Mouse (Mus musculus): ENCODE data around the gene Bmi1. TPM values are rescaled to one million over a fixed set of nuclear protein-coding genes. Genes with fewer than 3 reads are reported as not detected.

Bmi1 gene
- polyA plus RNA-seq (2012; rRNA removed), result 16.1 and 17.4 TPM in 2 replicates

GRCm38 (mm10) chr2:18676936-18677491, at the start of gene Bmi1:
Gene Bmi1, plus strand, starts transcription at chr2:18677018.
- TF ChIP-seq CTCF (conservative IDR thresholded peaks at IDR 0.05; ENCODE audit: insufficient read depth, insufficient read length, low read depth, low read length) (no peak), POLR2A (IDR thresholded peaks at IDR 0.05; ENCODE audit: low read depth, low read length) (no peak)
- no peaks in the 10 kb centered on the region; the same call in 1 of the 2 replicates for H3K4me1 ChIP-seq (ENCODE audit: control insufficient read depth, insufficient read depth, low read length)
- DNase-seq, result peak; percentile 83
- peak within 1 kb of the TSS; percentile 96 for H3K27ac ChIP-seq (ENCODE audit: insufficient read depth, low read depth, low read length)
- H3K27me3 ChIP-seq (replicated peaks; ENCODE audit: control insufficient read depth, insufficient read depth, low read length), result peaks cover 1% of the 10 kb centered on the region; the same call in 1 of the 2 replicates
- H3K36me3 ChIP-seq (ENCODE audit: control insufficient read depth, insufficient read depth, low read length), result no peaks in the 10 kb centered on the region; the same call in none of the 2 replicates
- under 1% methylated on average over 70 of the region's 77 CpGs for WGBS
- peak within 1 kb of the TSS; percentile 85 for H3K4me3 ChIP-seq (ENCODE audit: insufficient read depth, low read depth, low read length)

GRCm38 (mm10) chr2:18630547-18630946, 46.3 kb upstream of the Bmi1 start:
- H3K4me1 ChIP-seq (ENCODE audit: control insufficient read depth, insufficient read depth, low read length), result no peaks in the 10 kb centered on the region
- no peak for DNase-seq
- no peak overlapping the region for H3K4me3 ChIP-seq (ENCODE audit: insufficient read depth, low read depth, low read length)
- 60% methylated on average over 5 of the region's 5 CpGs for WGBS
- no peaks in the 10 kb centered on the region; the same call in 1 of the 2 replicates for H3K27me3 ChIP-seq (replicated peaks; ENCODE audit: control insufficient read depth, insufficient read depth, low read length)
- TF ChIP-seq POLR2A (IDR thresholded peaks at IDR 0.05; ENCODE audit: low read depth, low read length) (no peak), CTCF (conservative IDR thresholded peaks at IDR 0.05; ENCODE audit: insufficient read depth, insufficient read length, low read depth, low read length) (no peak)
- H3K27ac ChIP-seq (ENCODE audit: insufficient read depth, low read depth, low read length), result no peak overlapping the region
- no peaks in the 10 kb centered on the region for H3K36me3 ChIP-seq (ENCODE audit: control insufficient read depth, insufficient read depth, low read length)

GRCm38 (mm10) chr2:18635052-18635451, 41.8 kb upstream of the Bmi1 start:
- TF ChIP-seq POLR2A (IDR thresholded peaks at IDR 0.05; ENCODE audit: low read depth, low read length) (no peak), CTCF (conservative IDR thresholded peaks at IDR 0.05; ENCODE audit: insufficient read depth, insufficient read length, low read depth, low read length) (no peak)
- Histone ChIP-seq H3K4me1 (ENCODE audit: control insufficient read depth, insufficient read depth, low read length) (no peaks in the 10 kb centered on the region), H3K36me3 (ENCODE audit: control insufficient read depth, insufficient read depth, low read length) (no peaks in the 10 kb centered on the region), H3K27ac (ENCODE audit: insufficient read depth, low read depth, low read length) (no peak overlapping the region), H3K4me3 (ENCODE audit: insufficient read depth, low read depth, low read length) (no peak overlapping the region), H3K27me3 (replicated peaks; ENCODE audit: control insufficient read depth, insufficient read depth, low read length) (peaks cover 2% of the 10 kb centered on the region; the same call in 1 of the 2 replicates)
- peak; percentile 91 for DNase-seq
- 61% methylated on average over 8 of the region's 8 CpGs for WGBS

DNA sequence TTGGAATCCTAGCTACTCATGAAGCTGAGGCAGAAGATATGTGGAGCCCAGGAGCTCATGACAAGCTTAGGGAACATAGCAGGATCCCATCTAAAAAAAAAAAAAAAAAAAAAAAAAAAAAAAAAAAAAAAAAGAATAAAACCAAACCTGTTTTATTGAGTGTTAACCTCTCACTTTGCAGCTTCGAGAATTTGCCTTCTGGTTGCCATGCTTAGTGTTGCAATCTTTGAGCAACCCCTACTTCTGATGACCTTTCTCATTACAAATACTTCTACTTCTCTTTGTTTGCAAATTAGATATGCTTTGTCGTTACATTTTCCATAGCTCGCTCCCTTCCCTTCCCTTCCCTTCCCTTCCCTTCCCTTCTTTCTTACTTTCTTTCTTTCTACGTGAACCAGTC, 28.3 kb upstream of the Bmi1 start:
- Histone ChIP-seq H3K36me3 (ENCODE audit: control insufficient read depth, insufficient read depth, low read length) (no peaks in the 10 kb centered on the region), H3K4me3 (ENCODE audit: insufficient read depth, low read depth, low read length) (no peak overlapping the region), H3K27ac (ENCODE audit: insufficient read depth, low read depth, low read length) (no peak overlapping the region), H3K4me1 (ENCODE audit: control insufficient read depth, insufficient read depth, low read length) (no peaks in the 10 kb centered on the region), H3K27me3 (replicated peaks; ENCODE audit: control insufficient read depth, insufficient read depth, low read length) (no peaks in the 10 kb centered on the region; the same call in 1 of the 2 replicates)
- no peak for DNase-seq
- 77% methylated on average over 4 of the region's 4 CpGs for WGBS
- TF ChIP-seq CTCF (conservative IDR thresholded peaks at IDR 0.05; ENCODE audit: insufficient read depth, insufficient read length, low read depth, low read length) (no peak), POLR2A (IDR thresholded peaks at IDR 0.05; ENCODE audit: low read depth, low read length) (no peak)

DNA sequence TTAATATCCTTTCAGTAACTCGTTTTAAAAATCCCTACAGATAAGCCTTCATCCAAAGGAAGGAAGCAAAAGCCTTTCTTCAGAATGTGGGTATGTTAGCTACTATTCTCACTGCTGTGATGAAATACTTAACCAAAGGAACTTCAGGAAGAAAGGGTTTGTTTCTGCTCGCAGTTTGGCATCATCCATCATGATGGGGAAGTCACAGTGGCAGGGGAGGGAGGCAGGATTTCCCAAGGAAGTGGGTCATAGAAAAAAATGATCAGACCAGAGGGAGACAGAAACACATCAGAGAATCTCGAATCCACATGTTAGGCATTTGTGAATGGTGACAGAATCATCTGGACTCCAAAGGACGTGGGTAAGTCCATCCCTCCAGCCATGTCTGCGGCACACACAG, 22.0 kb upstream of the Bmi1 start:
- DNase-seq, result peak; percentile 58
- no peak for TF ChIP-seq POLR2A (IDR thresholded peaks at IDR 0.05; ENCODE audit: low read depth, low read length)
- no peak for TF ChIP-seq CTCF (conservative IDR thresholded peaks at IDR 0.05; ENCODE audit: insufficient read depth, insufficient read length, low read depth, low read length)
- Histone ChIP-seq H3K36me3 (ENCODE audit: control insufficient read depth, insufficient read depth, low read length) (no peaks in the 10 kb centered on the region), H3K4me3 (ENCODE audit: insufficient read depth, low read depth, low read length) (no peak overlapping the region), H3K4me1 (ENCODE audit: control insufficient read depth, insufficient read depth, low read length) (no peaks in the 10 kb centered on the region), H3K27me3 (replicated peaks; ENCODE audit: control insufficient read depth, insufficient read depth, low read length) (no peaks in the 10 kb centered on the region; the same call in 1 of the 2 replicates), H3K27ac (ENCODE audit: insufficient read depth, low read depth, low read length) (no peak overlapping the region)
- 62% methylated on average over 5 of the region's 5 CpGs for WGBS

- TF ChIP-seq POLR2A (IDR thresholded peaks at IDR 0.05; ENCODE audit: low read depth, low read length), result no peak
- TF ChIP-seq CTCF (conservative IDR thresholded peaks at IDR 0.05; ENCODE audit: insufficient read depth, insufficient read length, low read depth, low read length), result no peak
- 87% methylated on average over 3 of the region's 3 CpGs for WGBS
- Histone ChIP-seq H3K36me3 (ENCODE audit: control insufficient read depth, insufficient read depth, low read length) (no peaks in the 10 kb centered on the region), H3K27me3 (replicated peaks; ENCODE audit: control insufficient read depth, insufficient read depth, low read length) (no peaks in the 10 kb centered on the region), H3K4me3 (ENCODE audit: insufficient read depth, low read depth, low read length) (no peak overlapping the region), H3K27ac (ENCODE audit: insufficient read depth, low read depth, low read length) (no peak overlapping the region), H3K4me1 (ENCODE audit: control insufficient read depth, insufficient read depth, low read length) (no peaks in the 10 kb centered on the region)
- DNase-seq, result no peak
Observed at GRCm38 (mm10) chr2:18664003-18664402, 12.8 kb upstream of the Bmi1 start.

DNA sequence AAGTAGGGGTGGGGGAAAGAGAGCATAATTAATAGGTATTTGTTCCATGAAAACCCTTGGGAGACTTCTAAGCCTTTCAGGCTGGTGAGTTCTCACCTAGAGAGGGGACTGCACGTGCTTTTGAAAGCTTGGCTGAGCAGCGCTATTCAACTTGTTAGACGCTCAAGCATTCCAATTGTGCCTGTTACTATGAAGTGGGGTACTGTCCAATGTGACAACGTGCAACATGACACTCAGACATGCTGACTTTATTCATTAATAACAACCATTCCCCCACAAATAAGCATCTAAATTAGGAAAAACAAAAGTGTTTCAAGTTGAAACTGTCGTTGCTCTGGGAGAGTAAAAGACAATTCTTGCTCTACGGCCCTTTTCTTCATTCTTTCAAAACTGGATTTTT, 5.8 kb upstream of the Bmi1 start:
- no peak overlapping the region for H3K27ac ChIP-seq (ENCODE audit: insufficient read depth, low read depth, low read length)
- TF ChIP-seq POLR2A (IDR thresholded peaks at IDR 0.05; ENCODE audit: low read depth, low read length) (no peak), CTCF (conservative IDR thresholded peaks at IDR 0.05; ENCODE audit: insufficient read depth, insufficient read length, low read depth, low read length) (no peak)
- H3K4me3 ChIP-seq (ENCODE audit: insufficient read depth, low read depth, low read length), result no peak overlapping the region
- no peak for DNase-seq
- no peaks in the 10 kb centered on the region; the same call in 1 of the 2 replicates for H3K36me3 ChIP-seq (ENCODE audit: control insufficient read depth, insufficient read depth, low read length)
- H3K4me1 ChIP-seq (ENCODE audit: control insufficient read depth, insufficient read depth, low read length), result no peaks in the 10 kb centered on the region; the same call in 1 of the 2 replicates
- 85% methylated on average over 6 of the region's 6 CpGs for WGBS
- no peaks in the 10 kb centered on the region for H3K27me3 ChIP-seq (replicated peaks; ENCODE audit: control insufficient read depth, insufficient read depth, low read length)
